Mouse (Mus musculus): Measurements from ENCODE around the gene Acsm2. TPM values are rescaled to one million over a fixed set of nuclear protein-coding genes. Genes with fewer than 3 reads are reported as not detected.

Gene Acsm2
- polyA plus RNA-seq, 1 experiment from 2014 or later = 10.4 TPM

GRCm38 (mm10) chr7:119618209-119618935 is 64.2 kb downstream of the Acsm2 start:
- 51% methylated on average over 4 of the region's 4 CpGs for WGBS
- Histone ChIP-seq H3K4me1 (ENCODE audit: control insufficient read depth, insufficient read depth, low read length) (no peaks in the 10 kb centered on the region), H3K27ac (ENCODE audit: low read depth, low read length) (no peak overlapping the region), H3K9ac (ENCODE audit: low read depth, low read length) (no peak overlapping the region), H3K4me2 (replicated peaks; ENCODE audit: low read depth, low read length) (no peak overlapping the region), H3K27me3 (ENCODE audit: control insufficient read depth, insufficient read depth, low read length) (no peaks in the 10 kb centered on the region), H3K36me3 (ENCODE audit: control insufficient read depth, insufficient read depth, low read length) (no peaks in the 10 kb centered on the region), H3K9me3 (ENCODE audit: control insufficient read depth, low read length) (no peaks in the 10 kb centered on the region), H3K4me3 (ENCODE audit: low read length) (no peak overlapping the region)
- no peak for ATAC-seq (ENCODE audit: low FRiP score, low TSS enrichment)

- Histone ChIP-seq H3K9me3 (ENCODE audit: control insufficient read depth, low read length) (no peaks in the 10 kb centered on the region), H3K4me1 (ENCODE audit: control insufficient read depth, insufficient read depth, low read length) (no peaks in the 10 kb centered on the region), H3K4me3 (ENCODE audit: low read length) (no peak overlapping the region), H3K36me3 (ENCODE audit: control insufficient read depth, insufficient read depth, low read length) (no peaks in the 10 kb centered on the region), H3K27ac (ENCODE audit: low read depth, low read length) (no peak overlapping the region), H3K4me2 (replicated peaks; ENCODE audit: low read depth, low read length) (no peak overlapping the region), H3K9ac (ENCODE audit: low read depth, low read length) (no peak overlapping the region), H3K27me3 (ENCODE audit: control insufficient read depth, insufficient read depth, low read length) (no peaks in the 10 kb centered on the region)
- no peak for ATAC-seq (ENCODE audit: low FRiP score, low TSS enrichment)
Observed at GRCm38 (mm10) chr7:119620157-119620556, 66.0 kb downstream of the Acsm2 start.

GRCm38 (mm10) chr7:119638773-119639172 is 84.6 kb downstream of the Acsm2 start:
- Histone ChIP-seq H3K27me3 (ENCODE audit: control insufficient read depth, insufficient read depth, low read length) (no peaks in the 10 kb centered on the region), H3K4me3 (ENCODE audit: low read length) (no peak overlapping the region), H3K4me2 (replicated peaks; ENCODE audit: low read depth, low read length) (no peak overlapping the region), H3K27ac (ENCODE audit: low read depth, low read length) (no peak overlapping the region), H3K36me3 (ENCODE audit: control insufficient read depth, insufficient read depth, low read length) (no peaks in the 10 kb centered on the region), H3K4me1 (ENCODE audit: control insufficient read depth, insufficient read depth, low read length) (no peaks in the 10 kb centered on the region), H3K9ac (ENCODE audit: low read depth, low read length) (no peak overlapping the region), H3K9me3 (ENCODE audit: control insufficient read depth, low read length) (no peaks in the 10 kb centered on the region)
- ATAC-seq (ENCODE audit: low FRiP score, low TSS enrichment) = no peak

GRCm38 (mm10) chr7:119642307-119642706 is 88.2 kb downstream of the Acsm2 start:
- Histone ChIP-seq H3K4me3 (ENCODE audit: low read length) (no peak overlapping the region), H3K4me2 (replicated peaks; ENCODE audit: low read depth, low read length) (no peak overlapping the region), H3K9ac (ENCODE audit: low read depth, low read length) (no peak overlapping the region), H3K27ac (ENCODE audit: low read depth, low read length) (no peak overlapping the region), H3K27me3 (ENCODE audit: control insufficient read depth, insufficient read depth, low read length) (no peaks in the 10 kb centered on the region), H3K4me1 (ENCODE audit: control insufficient read depth, insufficient read depth, low read length) (no peaks in the 10 kb centered on the region), H3K9me3 (ENCODE audit: control insufficient read depth, low read length) (no peaks in the 10 kb centered on the region), H3K36me3 (ENCODE audit: control insufficient read depth, insufficient read depth, low read length) (no peaks in the 10 kb centered on the region)
- 78% methylated on average over 5 of the region's 5 CpGs for WGBS
- ATAC-seq (ENCODE audit: low FRiP score, low TSS enrichment) = no peak

Other genes starting within 250 kb of the Acsm2 start
- not detected in 2 replicates for gene Gp2, start 95.1 kb upstream of the Acsm2 start, polyA plus RNA-seq (2014; fragmentation: Nextera tagmentation; extraction: Ambion mirVana)
- 1.2 and 1.7 TPM in 2 replicates for gene Umod, start 75.1 kb upstream of the Acsm2 start, polyA plus RNA-seq (2014; fragmentation: Nextera tagmentation; extraction: Ambion mirVana)
- gene Acsm5, start 34.9 kb upstream of the Acsm2 start, polyA plus RNA-seq (2014; fragmentation: Nextera tagmentation; extraction: Ambion mirVana) = 0.11 and 0.19 TPM in 2 replicates
- not detected in 2 replicates for gene Pdilt, start 30.9 kb upstream of the Acsm2 start, polyA plus RNA-seq (2014; fragmentation: Nextera tagmentation; extraction: Ambion mirVana)
- 0.14 and 0.35 TPM in 2 replicates for gene Acsm1, start 52.7 kb downstream of the Acsm2 start, polyA plus RNA-seq (2014; fragmentation: Nextera tagmentation; extraction: Ambion mirVana)
- not detected in 2 replicates for gene Acsm4, start 135.7 kb downstream of the Acsm2 start, polyA plus RNA-seq (2014; fragmentation: Nextera tagmentation; extraction: Ambion mirVana)
- gene Thumpd1, start 166.5 kb downstream of the Acsm2 start, polyA plus RNA-seq (2014; fragmentation: Nextera tagmentation; extraction: Ambion mirVana) = 55.0 and 89.8 TPM in 2 replicates
- gene Acsm3, start 206.6 kb downstream of the Acsm2 start, polyA plus RNA-seq (2014; fragmentation: Nextera tagmentation; extraction: Ambion mirVana) = 0.16 and 0.74 TPM in 2 replicates
- gene Rexo5, start 239.7 kb downstream of the Acsm2 start, polyA plus RNA-seq (2014; fragmentation: Nextera tagmentation; extraction: Ambion mirVana) = 22.9 and 30.6 TPM in 2 replicates
- gene Eri2, start 239.7 kb downstream of the Acsm2 start, polyA plus RNA-seq (2014; fragmentation: Nextera tagmentation; extraction: Ambion mirVana) = 23.8 and 31.7 TPM in 2 replicates